ENCODE assay signal across 13 mouse cellular contexts in genomic region chr14:58352986-58353385, GRCm38 (mm10).
DNase-seq lines count a peak whose midpoint lies in the region; ATAC-seq and TF ChIP-seq lines count a peak whose summit lies in the region.
"Had no signal": no experiment of that assay in that cellular context is flagged by ENCODE, and none has a peak within 500 bp of the region (broad histone marks: within the 10 kb centered on the region; RNA-seq: fewer than 3 reads in every experiment).

No protein-coding gene starts in this region.

- no peaks in the 10 kb centered on the region for H3K4me1 ChIP-seq in lung, adult 2 months (ENCODE audit: control insufficient read depth, insufficient read depth, low read length)
- H3K4me1 ChIP-seq in kidney, embryonic 15.5 days: no peaks in the 10 kb centered on the region
- H3K4me1 ChIP-seq in midbrain, embryonic 11.5 days (ENCODE audit: control insufficient read depth, insufficient read depth, low read length): no peaks in the 10 kb centered on the region
- H3K4me1 ChIP-seq: embryonic facial prominence, embryonic 15.5 days; liver, embryonic 12.5 days; megakaryocyte, embryonic 14.5 days had no signal

- no peak for ATAC-seq in kidney, embryonic 15.5 days (replicated peaks; ENCODE audit: low FRiP score)
- ATAC-seq in midbrain, embryonic 11.5 days (ENCODE audit: low FRiP score): no peak
- ATAC-seq: inflammation-experienced regulatory T-cells, adult 6 months; liver, embryonic 12.5 days had no signal

- no peak overlapping the region for H3K27ac ChIP-seq in kidney, embryonic 15.5 days
- no peak overlapping the region for H3K27ac ChIP-seq in midbrain, embryonic 11.5 days (ENCODE audit: low read depth, low read length)
- H3K27ac ChIP-seq: embryonic facial prominence, embryonic 15.5 days; liver, embryonic 12.5 days had no signal

- no peak overlapping the region for H3K4me2 ChIP-seq in kidney, embryonic 15.5 days
- no peak overlapping the region for H3K4me2 ChIP-seq in midbrain, embryonic 11.5 days
- H3K4me2 ChIP-seq: embryonic facial prominence, embryonic 15.5 days; liver, embryonic 12.5 days had no signal

- no peak for TF ChIP-seq CTCF in lung, adult 2 months (IDR thresholded peaks at IDR 0.05; ENCODE audit: insufficient read depth, low read length)

- no peaks in the 10 kb centered on the region for H3K27me3 ChIP-seq in kidney, embryonic 15.5 days
- H3K27me3 ChIP-seq in midbrain, embryonic 11.5 days (ENCODE audit: control insufficient read depth, insufficient read depth, low read length): no peaks in the 10 kb centered on the region
- H3K27me3 ChIP-seq: embryonic facial prominence, embryonic 15.5 days; liver, embryonic 12.5 days; megakaryocyte, embryonic 14.5 days had no signal

- TF ChIP-seq POLR2A in lung, adult 2 months (IDR thresholded peaks at IDR 0.05; ENCODE audit: borderline replicate concordance, extremely low read depth, low read depth, low read length): no peak

- peak; percentile 11 to 20 for DNase-seq in lung, adult 18-20 months
- DNase-seq in lung, adult 2 months: no peak
- DNase-seq in frontal cortex, postnatal 14 days (ENCODE audit: low spot score in 2 of 2): peak; percentile 14 to 19
- peak; percentile 16 to 25 for DNase-seq in layer of hippocampus, postnatal 25 days (ENCODE audit: extremely low spot score in 1 of 2, low spot score in 1 of 2)
- DNase-seq in right cerebral cortex, postnatal 10 days (ENCODE audit: low spot score in 2 of 2): peak; percentile 52 to 66
- DNase-seq in spleen, adult 18-20 months: no peak
- no peak for DNase-seq in midbrain, embryonic 11.5 days (ENCODE audit: low spot score, missing footprints)
- DNase-seq: kidney, postnatal 36 days had no signal

- no peaks in the 10 kb centered on the region for H3K36me3 ChIP-seq in kidney, embryonic 15.5 days
- no peaks in the 10 kb centered on the region for H3K36me3 ChIP-seq in midbrain, embryonic 11.5 days (ENCODE audit: control insufficient read depth, insufficient read depth, low read length)
- H3K36me3 ChIP-seq: embryonic facial prominence, embryonic 15.5 days; liver, embryonic 12.5 days had no signal

- H3K9me3 ChIP-seq in kidney, embryonic 15.5 days (replicated peaks): no peaks in the 10 kb centered on the region
- no peaks in the 10 kb centered on the region for H3K9me3 ChIP-seq in midbrain, embryonic 11.5 days (ENCODE audit: control insufficient read depth, low read length)
- H3K9me3 ChIP-seq: embryonic facial prominence, embryonic 15.5 days; liver, embryonic 12.5 days; megakaryocyte, embryonic 14.5 days had no signal

- H3K4me3 ChIP-seq in lung, adult 2 months (replicated peaks; ENCODE audit: extremely low read depth, low read depth, low read length): no peak overlapping the region
- no peak overlapping the region for H3K4me3 ChIP-seq in kidney, embryonic 15.5 days (replicated peaks)
- no peak overlapping the region for H3K4me3 ChIP-seq in midbrain, embryonic 11.5 days (ENCODE audit: low read depth, low read length)
- H3K4me3 ChIP-seq: embryonic facial prominence, embryonic 15.5 days; liver, embryonic 12.5 days; megakaryocyte, embryonic 14.5 days had no signal

- no peak overlapping the region for H3K9ac ChIP-seq in kidney, embryonic 15.5 days
- H3K9ac ChIP-seq in midbrain, embryonic 11.5 days (ENCODE audit: low read length): no peak overlapping the region
- H3K9ac ChIP-seq: embryonic facial prominence, embryonic 15.5 days; liver, embryonic 12.5 days had no signal

Comparison
In these comparisons a context has a peak if more than half of its experiments do, and no peak if none do; other contexts are left out.
1. DNase-seq: peak in lung, adult 18-20 months (2 of 2), frontal cortex, postnatal 14 days (2 of 2), layer of hippocampus, postnatal 25 days (2 of 2) and right cerebral cortex, postnatal 10 days (2 of 2); none in lung, adult 2 months (single experiment), spleen, adult 18-20 months (0 of 2) and midbrain, embryonic 11.5 days (single experiment).